In genomic region chr3:32617053-32617642, GRCm38 (mm10) we compare ENCODE assay signal across 8 mouse cellular contexts. TPM values are rescaled to one million over a fixed set of nuclear protein-coding genes. Genes with fewer than 3 reads are reported as not detected.
DNase-seq lines count a peak whose midpoint lies in the region; ATAC-seq and TF ChIP-seq lines count a peak whose summit lies in the region.

No protein-coding gene starts in this region.

- no peak for TF ChIP-seq CTCF in spleen, adult 2 months (IDR thresholded peaks at IDR 0.05; ENCODE audit: extremely low read depth, insufficient read depth, insufficient read length, insufficient replicate concordance)
- no peak for TF ChIP-seq CTCF in intestine, postnatal 0 days (IDR thresholded peaks at IDR 0.05; ENCODE audit: low read depth)
- TF ChIP-seq CTCF in olfactory bulb, adult 2 months (IDR thresholded peaks at IDR 0.05; ENCODE audit: insufficient read depth, low read depth, low read length), result no peak

- DNase-seq in spleen, adult 2 months (ENCODE audit: low read depth in 1 of 2, low spot score in 2 of 2), result no peak
- DNase-seq in spleen, postnatal 14 days (ENCODE audit: low spot score in 2 of 2), result no peak
- DNase-seq in layer of hippocampus, postnatal 25 days (ENCODE audit: extremely low spot score in 1 of 2, low spot score in 1 of 2), result no peak

- ATAC-seq in erythroblast, adult 5-6 weeks (replicated peaks; ENCODE audit: low FRiP score, poor library complexity, severe bottlenecking), result no peak
- peak; percentile 30; the same call in 1 of the 2 replicates for ATAC-seq in intestine, postnatal 0 days
- no peak for ATAC-seq in erythroid progenitor cell, adult 5-6 weeks (replicated peaks; ENCODE audit: low FRiP score, poor library complexity, severe bottlenecking)

- H3K4me2 ChIP-seq in intestine, postnatal 0 days (replicated peaks; ENCODE audit: low read depth), result peak overlapping the region; percentile 77

- no peak overlapping the region for H3K27ac ChIP-seq in spleen, adult 2 months (ENCODE audit: insufficient read depth, low read length)
- peak overlapping the region; percentile 68 for H3K27ac ChIP-seq in intestine, postnatal 0 days (ENCODE audit: low read depth, low read length)
- peak overlapping the region; percentile 38 for H3K27ac ChIP-seq in olfactory bulb, adult 2 months (ENCODE audit: insufficient read depth, low read depth, low read length)

- no peaks in the 10 kb centered on the region for H3K36me3 ChIP-seq in erythroblast, embryonic 14.5 days (ENCODE audit: control insufficient read depth)
- no peaks in the 10 kb centered on the region for H3K36me3 ChIP-seq in spleen, adult 2 months (ENCODE audit: control insufficient read depth, insufficient read depth, low read length)
- H3K36me3 ChIP-seq in intestine, postnatal 0 days (ENCODE audit: control insufficient read depth, insufficient read depth), result no peaks in the 10 kb centered on the region

- peaks cover 13% of the 10 kb centered on the region for H3K4me1 ChIP-seq in erythroblast, embryonic 14.5 days (ENCODE audit: control insufficient read depth)
- H3K4me1 ChIP-seq in spleen, adult 2 months (ENCODE audit: control insufficient read depth, insufficient read depth, insufficient read length), result no peaks in the 10 kb centered on the region; the same call in 1 of the 2 replicates
- no peaks in the 10 kb centered on the region for H3K4me1 ChIP-seq in intestine, postnatal 0 days (replicated peaks; ENCODE audit: control insufficient read depth, insufficient read depth, low read length)
- peaks cover 5% of the 10 kb centered on the region for H3K4me1 ChIP-seq in olfactory bulb, adult 2 months (ENCODE audit: control insufficient read depth, insufficient read depth, low read length)

- peaks cover 4% of the 10 kb centered on the region; the same call in 1 of the 2 replicates for H3K9me3 ChIP-seq in erythroblast, embryonic 14.5 days (ENCODE audit: control insufficient read depth, low read length)
- H3K9me3 ChIP-seq in intestine, postnatal 0 days (ENCODE audit: control insufficient read depth), result no peaks in the 10 kb centered on the region

- no peak for TF ChIP-seq POLR2A in spleen, adult 2 months (IDR thresholded peaks at IDR 0.05; ENCODE audit: low read depth, low read length)
- TF ChIP-seq POLR2A in olfactory bulb, adult 2 months (IDR thresholded peaks at IDR 0.05; ENCODE audit: insufficient read depth, low read depth, low read length), result no peak

- H3K9ac ChIP-seq in intestine, postnatal 0 days (ENCODE audit: low read depth, low read length), result peak overlapping the region; percentile 59

- peak overlapping the region; percentile 65 for H3K4me3 ChIP-seq in erythroblast, embryonic 14.5 days (replicated peaks)
- peak overlapping the region; percentile 59 for H3K4me3 ChIP-seq in spleen, adult 2 months (ENCODE audit: extremely low read depth, insufficient read depth, insufficient read length)
- peak overlapping the region; percentile 60 for H3K4me3 ChIP-seq in intestine, postnatal 0 days (ENCODE audit: low read depth, low read length)
- peak overlapping the region; percentile 93 for H3K4me3 ChIP-seq in olfactory bulb, adult 2 months (ENCODE audit: insufficient read depth, low read depth, low read length)

- H3K27me3 ChIP-seq in erythroblast, embryonic 14.5 days (ENCODE audit: control insufficient read depth), result peaks cover 36% of the 10 kb centered on the region
- H3K27me3 ChIP-seq in spleen, adult 2 months (ENCODE audit: control insufficient read depth, insufficient read depth, low read length), result peaks cover 6% of the 10 kb centered on the region
- H3K27me3 ChIP-seq in intestine, postnatal 0 days (replicated peaks; ENCODE audit: control insufficient read depth, insufficient read depth, low read length), result no peaks in the 10 kb centered on the region

- 53% methylated on average over 16 of the region's 16 CpGs for WGBS in spleen, adult 2 months
- WGBS in intestine, postnatal 0 days, result 20% methylated on average over 16 of the region's 16 CpGs
- 18% methylated on average over 16 of the region's 16 CpGs for WGBS in olfactory bulb, adult 2 months

RNA-seq across cellular contexts. Expression of gene Gnb4, which starts 0.8 kb away (rescaled TPM):
- polyA plus RNA-seq in erythroblast, embryonic 14.5 days (2012), result 0.05 and 0.07 TPM in 2 replicates
- 4.0 and 4.2 TPM in 2 replicates for total RNA-seq in erythroblast, adult 5-6 weeks (2015; ENCODE audit: low replicate concordance)
- 0.51 and 3.8 TPM in 2 replicates for total RNA-seq in erythroblast, adult 5-6 weeks (2017; ENCODE audit: low replicate concordance)
- polyA plus RNA-seq in spleen, adult 2 months (2012; rRNA removed), result 11.2 and 13.9 TPM in 2 replicates
- polyA plus RNA-seq in intestine, postnatal 0 days (2015; fragmentation: Nextera tagmentation; extraction: Ambion mirVana), result 31.5 and 31.8 TPM in 2 replicates
- polyA plus RNA-seq in olfactory bulb, adult 2 months (2012; ENCODE audit: insufficient read depth, insufficient read length, low replicate concordance, missing spikeins), result not detected in 2 replicates
- 0.36 and 2.1 TPM in 2 replicates for total RNA-seq in erythroid progenitor cell, adult 5-6 weeks (2015; ENCODE audit: low replicate concordance)
- 4.9 TPM in 1 of 2 replicates, not detected in the other for total RNA-seq in erythroid progenitor cell, adult 5-6 weeks (2017; ENCODE audit: low replicate concordance)
- total RNA-seq in layer of hippocampus, postnatal 25 days (2021), result 10 to 100 TPM; 28.2 to 29.1 TPM
